Mouse (Mus musculus): ENCODE data around the gene Mchr1.

GRCm38 (mm10) chr15:81248951-81249579 is 13.8 kb downstream of the Mchr1 start:
- TF ChIP-seq POLR2A (IDR thresholded peaks at IDR 0.05; ENCODE audit: borderline replicate concordance, extremely low read depth, insufficient read depth, insufficient read length, poor library complexity, severe bottlenecking) (no peak), CTCF (IDR thresholded peaks at IDR 0.05; ENCODE audit: borderline replicate concordance, extremely low read depth, insufficient read depth, insufficient read length) (no peak)

All from brain, embryonic 14.5 days (tissue).